Comparison of ENCODE assay signal across 7 mouse cellular contexts in the genomic region with DNA sequence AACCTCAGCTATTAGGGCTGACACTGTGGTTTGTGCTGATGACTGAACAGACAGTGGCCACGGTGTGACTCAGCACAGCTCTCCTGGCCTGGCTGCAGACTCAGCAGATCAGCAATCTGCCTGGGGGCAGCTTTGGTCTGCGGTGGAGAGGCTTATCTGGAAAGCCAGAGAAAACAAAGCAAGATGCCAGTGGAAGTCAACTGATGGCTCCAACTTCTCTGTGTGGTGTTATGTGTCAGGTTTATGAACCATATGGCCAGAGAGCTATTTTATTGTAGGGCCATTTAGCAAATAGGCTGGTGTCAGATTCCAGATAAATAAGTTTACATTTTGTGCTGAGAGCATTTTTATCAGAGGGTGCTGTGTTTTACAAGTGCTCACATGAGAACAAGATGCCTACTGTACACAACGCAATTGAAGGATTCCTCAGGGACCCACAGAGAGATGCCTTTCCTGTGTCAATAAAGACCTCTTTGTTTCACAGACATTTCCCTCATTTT. TPM values are rescaled to one million over a fixed set of nuclear protein-coding genes. Genes with fewer than 3 reads are reported as not detected.
DNase-seq lines count a peak whose midpoint lies in the region; ATAC-seq and TF ChIP-seq lines count a peak whose summit lies in the region.

No protein-coding gene starts in this region.

- H3K4me3 ChIP-seq in lung, embryonic 16.5 days (ENCODE audit: low read length), result no peak overlapping the region
- no peak overlapping the region for H3K4me3 ChIP-seq in lung, adult 2 months (replicated peaks; ENCODE audit: extremely low read depth, low read depth, low read length)
- no peak overlapping the region for H3K4me3 ChIP-seq in hindbrain, embryonic 16.5 days (ENCODE audit: low read length)
- H3K4me3 ChIP-seq in midbrain, embryonic 11.5 days (ENCODE audit: low read depth, low read length), result no peak overlapping the region

- no peaks in the 10 kb centered on the region for H3K27me3 ChIP-seq in lung, embryonic 16.5 days (ENCODE audit: control insufficient read depth, insufficient read depth, low read depth, low read length)
- H3K27me3 ChIP-seq in hindbrain, embryonic 16.5 days (replicated peaks; ENCODE audit: control insufficient read depth, insufficient read depth, low read length), result no peaks in the 10 kb centered on the region
- H3K27me3 ChIP-seq in midbrain, embryonic 11.5 days (ENCODE audit: control insufficient read depth, insufficient read depth, low read length), result no peaks in the 10 kb centered on the region

- H3K27ac ChIP-seq in lung, embryonic 16.5 days (ENCODE audit: low read length), result 0 out of 2 replicates have a peak overlapping the region, but pooled peaks have one; percentile 4
- H3K27ac ChIP-seq in hindbrain, embryonic 16.5 days (ENCODE audit: low read depth, low read length), result no peak overlapping the region
- no peak overlapping the region for H3K27ac ChIP-seq in midbrain, embryonic 11.5 days (ENCODE audit: low read depth, low read length)

- ATAC-seq in lung, embryonic 16.5 days (ENCODE audit: low read depth), result peak; percentile 87
- ATAC-seq in hindbrain, embryonic 16.5 days, result peak; percentile 86; the same call in 1 of the 2 replicates
- peak; percentile 82 for ATAC-seq in midbrain, embryonic 11.5 days (ENCODE audit: low FRiP score)

- H3K9ac ChIP-seq in lung, embryonic 16.5 days (ENCODE audit: low read length), result no peak overlapping the region
- H3K9ac ChIP-seq in hindbrain, embryonic 16.5 days (ENCODE audit: low read depth, low read length), result no peak overlapping the region
- H3K9ac ChIP-seq in midbrain, embryonic 11.5 days (ENCODE audit: low read length), result no peak overlapping the region

- no peaks in the 10 kb centered on the region for H3K9me3 ChIP-seq in lung, embryonic 16.5 days (ENCODE audit: control insufficient read depth, low read length)
- H3K9me3 ChIP-seq in hindbrain, embryonic 16.5 days (ENCODE audit: control insufficient read depth, low read length), result no peaks in the 10 kb centered on the region
- no peaks in the 10 kb centered on the region for H3K9me3 ChIP-seq in midbrain, embryonic 11.5 days (ENCODE audit: control insufficient read depth, low read length)

- no peak for TF ChIP-seq CTCF in lung, adult 2 months (IDR thresholded peaks at IDR 0.05; ENCODE audit: insufficient read depth, low read length)

- no peaks in the 10 kb centered on the region for H3K36me3 ChIP-seq in lung, embryonic 16.5 days (ENCODE audit: control insufficient read depth, insufficient read depth, low read length)
- H3K36me3 ChIP-seq in hindbrain, embryonic 16.5 days (ENCODE audit: control insufficient read depth, insufficient read depth, low read length), result no peaks in the 10 kb centered on the region
- H3K36me3 ChIP-seq in midbrain, embryonic 11.5 days (ENCODE audit: control insufficient read depth, insufficient read depth, low read length), result no peaks in the 10 kb centered on the region

- DNase-seq in lung, adult 2 months, result no peak
- DNase-seq in c-Kit-positive CD71-positive TER-119-negative erythroid progenitor cells, embryonic 14.5 days (ENCODE audit: low read depth), result peak; percentile 3
- peak; percentile 85 for DNase-seq in midbrain, embryonic 11.5 days (ENCODE audit: low spot score, missing footprints)
- no peak for DNase-seq in right cerebral cortex, postnatal 4 days
- DNase-seq in left cerebral cortex, adult 8-10 months (ENCODE audit: low spot score in 2 of 2), result no peak

- 6% methylated on average over 3 of the region's 3 CpGs for WGBS in lung, embryonic 16.5 days
- WGBS in lung, adult 2 months, result 14% methylated on average over 3 of the region's 3 CpGs
- 15% methylated on average over 3 of the region's 3 CpGs for WGBS in hindbrain, embryonic 16.5 days
- WGBS in midbrain, embryonic 11.5 days, result 36% methylated on average over 3 of the region's 3 CpGs

- H3K4me1 ChIP-seq in lung, embryonic 16.5 days (replicated peaks; ENCODE audit: control insufficient read depth, insufficient read depth, low read length), result no peaks in the 10 kb centered on the region; the same call in 1 of the 2 replicates
- peaks cover 2% of the 10 kb centered on the region; the same call in 1 of the 2 replicates for H3K4me1 ChIP-seq in lung, adult 2 months (ENCODE audit: control insufficient read depth, insufficient read depth, low read length)
- H3K4me1 ChIP-seq in hindbrain, embryonic 16.5 days (ENCODE audit: control insufficient read depth, insufficient read depth, low read depth, low read length), result peaks cover 4% of the 10 kb centered on the region
- no peaks in the 10 kb centered on the region for H3K4me1 ChIP-seq in midbrain, embryonic 11.5 days (ENCODE audit: control insufficient read depth, insufficient read depth, low read length)

- no peak for TF ChIP-seq POLR2A in lung, adult 2 months (IDR thresholded peaks at IDR 0.05; ENCODE audit: borderline replicate concordance, extremely low read depth, low read depth, low read length)

- no peak overlapping the region for H3K4me2 ChIP-seq in lung, embryonic 16.5 days (ENCODE audit: low read depth, low read length)
- H3K4me2 ChIP-seq in hindbrain, embryonic 16.5 days (ENCODE audit: low read length), result no peak overlapping the region
- H3K4me2 ChIP-seq in midbrain, embryonic 11.5 days, result no peak overlapping the region

RNA-seq across cellular contexts. Expression of gene Gulp1, which starts 33.6 kb away (rescaled TPM):
- 34.8 and 39.1 TPM in 2 replicates for polyA plus RNA-seq in lung, embryonic 16.5 days (2015; fragmentation: Nextera tagmentation; extraction: Ambion mirVana)
- polyA plus RNA-seq in lung, adult 2 months (2012; rRNA removed), result 6.2 and 6.6 TPM in 2 replicates
- 9.8 and 10.1 TPM in 2 replicates for polyA plus RNA-seq in hindbrain, embryonic 16.5 days (2015; fragmentation: Nextera tagmentation; extraction: Ambion mirVana)
- 29.5 and 35.3 TPM in 2 replicates for polyA plus RNA-seq in midbrain, embryonic 11.5 days (2014; fragmentation: Nextera tagmentation; extraction: Ambion mirVana)
- total RNA-seq in left cerebral cortex, adult 8-10 months (2022), result 1 to 10 TPM; 4.1 to 9.4 (median 8.2) TPM

Comparison
In these comparisons a context has a peak if more than half of its experiments do, and no peak if none do; other contexts are left out.
1. DNase-seq: peak in c-Kit-positive CD71-positive TER-119-negative erythroid progenitor cells, embryonic 14.5 days (single experiment) and midbrain, embryonic 11.5 days (single experiment); none in lung, adult 2 months (single experiment), right cerebral cortex, postnatal 4 days (single experiment) and left cerebral cortex, adult 8-10 months (0 of 2).
2. Peak in every context shown above with its lines, with median percentiles within 50 percentile points of each other: ATAC-seq.